Mouse (Mus musculus) midbrain, postnatal 0 days (tissue): ENCODE measurements at regions not wholly inside any gene's neighbourhood (a gene's known extent, or its start where the extent isn't known, plus 50 kb on each side); places are given as distances from the start of the nearest gene placed in this dataset.

Source experiments
- ATAC-seq: fragments of 200-750 bp; cut with Nextera tagmentation; 2 replicates; pipeline ENCODE4 v1.8.0; 2017; ENCODE audit warnings: moderate number of reproducible peaks, mild to moderate bottlenecking, moderate TSS enrichment, moderate library complexity; ENCODE audit not compliant: low FRiP score
- DNase-seq: peaks from one replicate; pipeline ENCODE4 v3.0.0-alpha.2; 2015; ENCODE audit warnings: low spot score
- H3K27ac ChIP-seq: fragments of 300-500 bp; sonication (generic); 2 replicates; pipeline ENCODE4 v1.5.1; 2014; ENCODE audit warnings: low read depth, mild to moderate bottlenecking, low read length, mixed read lengths
- H3K27me3 ChIP-seq: fragments of 300-500 bp; sonication (generic); 2 replicates; pipeline ENCODE4 v1.6.1; 2014; ENCODE audit warnings: low read length, control low read depth, mixed read lengths; ENCODE audit not compliant: insufficient read depth
- H3K36me3 ChIP-seq: fragments of 300-500 bp; sonication (generic); 2 replicates; pipeline ENCODE4 v1.6.1; 2014; ENCODE audit warnings: low read length, control low read depth, mixed read lengths; ENCODE audit not compliant: insufficient read depth
- H3K4me1 ChIP-seq: fragments of 300-500 bp; sonication (generic); 2 replicates; pipeline ENCODE4 v1.6.1; 2014; ENCODE audit warnings: mild to moderate bottlenecking, control low read depth, antibody characterized with exemption, low read length, mixed read lengths; ENCODE audit not compliant: insufficient read depth
- H3K4me2 ChIP-seq: fragments of 300-500 bp; sonication (generic); 2 replicates; pipeline ENCODE4 v1.6.1; 2014; ENCODE audit warnings: low read depth, mild to moderate bottlenecking, low read length, mixed read lengths; ENCODE audit not compliant: poor library complexity, severe bottlenecking
- H3K4me3 ChIP-seq: fragments of 300-500 bp; sonication (generic); 2 replicates; pipeline ENCODE4 v1.5.1; 2014; ENCODE audit warnings: low read depth, mild to moderate bottlenecking, low read length, moderate library complexity
- H3K9ac ChIP-seq: fragments of 300-500 bp; sonication (generic); replicated peaks from 2 replicates; pipeline ENCODE4 v1.6.1; 2014; ENCODE audit warnings: mild to moderate bottlenecking, low read length, moderate library complexity, mixed read lengths; ENCODE audit not compliant: poor library complexity, severe bottlenecking
- H3K9me3 ChIP-seq: fragments of 300-500 bp; sonication (generic); 2 replicates; pipeline ENCODE4 v1.6.1; 2016; ENCODE audit warnings: low read length, control low read depth
- CTCF ChIP-seq: IDR thresholded peaks from 2 replicates; pipeline ENCODE4 v1.5.1; 2016; ENCODE audit warnings: antibody characterized with exemption, mild to moderate bottlenecking
- WGBS: fragments of 180-500 bp; shearing (Covaris S2); extraction: QIAGEN DNeasy Blood & Tissue Kit; methylation state at CpG from one replicate; pipeline ENCODE4 v1.1.7; 2014; 5-methylcytosine and 5-hydroxymethylcytosine counted together

DNA sequence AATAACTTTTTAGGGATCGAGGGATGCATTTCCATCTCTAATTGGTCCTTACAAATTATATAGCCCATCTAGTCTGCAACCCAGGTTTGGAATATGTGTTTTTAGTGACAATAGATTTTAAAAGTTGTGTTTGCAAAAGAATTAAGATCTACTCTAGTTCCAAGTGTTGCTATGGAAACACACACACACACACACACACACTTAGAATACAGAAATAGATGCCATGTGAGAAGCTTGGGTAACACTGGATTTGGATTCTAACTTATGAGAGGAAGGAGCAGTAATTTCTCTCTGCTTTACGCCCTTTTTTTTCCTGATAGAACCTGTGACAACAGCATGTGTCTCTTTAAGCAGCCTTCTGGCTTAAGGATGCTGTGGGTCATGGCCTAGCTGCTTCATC, 297.8 kb downstream of the Etaa1 start:
- H3K4me3 ChIP-seq, result no peak overlapping the region
- H3K4me1 ChIP-seq, result no peaks in the 10 kb centered on the region
- WGBS, result 85% methylated on average over 2 of the region's 2 CpGs
- H3K9ac ChIP-seq, result no peak overlapping the region
- DNase-seq, result no peak
- TF ChIP-seq CTCF, result no peak
- no peaks in the 10 kb centered on the region for H3K36me3 ChIP-seq
- ATAC-seq, result no peak
- no peak overlapping the region for H3K27ac ChIP-seq
- no peaks in the 10 kb centered on the region for H3K27me3 ChIP-seq
- H3K9me3 ChIP-seq, result no peaks in the 10 kb centered on the region
- no peak overlapping the region for H3K4me2 ChIP-seq

GRCm38 (mm10) chr11:17657720-17658119, 296.0 kb downstream of the Etaa1 start:
- no peak for ATAC-seq
- no peak overlapping the region for H3K4me3 ChIP-seq
- no peak overlapping the region for H3K27ac ChIP-seq
- no peaks in the 10 kb centered on the region for H3K36me3 ChIP-seq
- no peaks in the 10 kb centered on the region for H3K4me1 ChIP-seq
- no peak for TF ChIP-seq CTCF
- no peaks in the 10 kb centered on the region for H3K27me3 ChIP-seq
- H3K9me3 ChIP-seq, result no peaks in the 10 kb centered on the region
- no peak overlapping the region for H3K4me2 ChIP-seq
- no peak for DNase-seq
- WGBS, result 70% methylated on average over 3 of the region's 3 CpGs
- no peak overlapping the region for H3K9ac ChIP-seq

DNA sequence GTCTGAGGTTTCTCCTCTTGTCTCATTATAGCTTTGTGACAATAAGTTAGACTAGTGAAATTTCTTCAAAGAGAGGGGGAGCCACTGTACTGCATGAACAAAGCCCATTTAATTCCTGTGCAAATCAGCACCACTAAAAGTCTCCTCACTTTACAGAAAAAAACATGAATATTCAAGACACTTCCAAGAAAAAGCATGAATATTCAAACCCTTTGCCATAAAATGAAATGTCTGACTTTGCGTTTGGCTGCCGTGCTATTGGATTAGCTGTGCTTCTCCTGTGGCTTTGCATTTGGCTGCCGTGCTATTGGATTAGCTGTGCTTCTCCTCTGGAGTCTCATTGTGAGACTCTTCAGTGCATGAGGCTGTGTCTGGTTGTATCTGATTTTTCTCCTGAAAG, 295.4 kb downstream of the Etaa1 start:
- TF ChIP-seq CTCF, result peak; percentile 52
- Histone ChIP-seq H3K9ac (no peak overlapping the region), H3K27ac (no peak overlapping the region), H3K4me1 (no peaks in the 10 kb centered on the region), H3K4me3 (no peak overlapping the region), H3K9me3 (no peaks in the 10 kb centered on the region), H3K4me2 (no peak overlapping the region), H3K36me3 (no peaks in the 10 kb centered on the region), H3K27me3 (no peaks in the 10 kb centered on the region)
- no peak for ATAC-seq
- WGBS, result 14% methylated on average over 3 of the region's 3 CpGs
- peak; percentile 34 for DNase-seq

GRCm38 (mm10) chr11:17658717-17659116, 295.0 kb downstream of the Etaa1 start:
- Histone ChIP-seq H3K4me1 (no peaks in the 10 kb centered on the region), H3K9ac (no peak overlapping the region), H3K4me2 (no peak overlapping the region), H3K9me3 (no peaks in the 10 kb centered on the region), H3K27me3 (no peaks in the 10 kb centered on the region), H3K27ac (no peak overlapping the region), H3K4me3 (no peak overlapping the region), H3K36me3 (no peaks in the 10 kb centered on the region)
- no peak for ATAC-seq
- DNase-seq, result no peak
- TF ChIP-seq CTCF, result no peak
- WGBS, result 71% methylated on average over 4 of the region's 4 CpGs

- DNase-seq, result peak; percentile 65
- no peak overlapping the region for H3K4me2 ChIP-seq
- H3K36me3 ChIP-seq, result no peaks in the 10 kb centered on the region
- 55% methylated on average over 5 of the region's 5 CpGs for WGBS
- no peaks in the 10 kb centered on the region for H3K27me3 ChIP-seq
- no peak for ATAC-seq
- no peaks in the 10 kb centered on the region for H3K4me1 ChIP-seq
- no peak for TF ChIP-seq CTCF
- H3K9me3 ChIP-seq, result no peaks in the 10 kb centered on the region
- H3K4me3 ChIP-seq, result no peak overlapping the region
- H3K9ac ChIP-seq, result no peak overlapping the region
- no peak overlapping the region for H3K27ac ChIP-seq
These were observed 289.8 kb downstream of the Etaa1 start for GRCm38 (mm10) chr11:17663893-17664292.

GRCm38 (mm10) chr11:17665624-17666552, 287.8 kb downstream of the Etaa1 start:
- 71% methylated on average over 11 of the region's 11 CpGs for WGBS
- H3K4me3 ChIP-seq, result no peak overlapping the region
- no peak for DNase-seq
- H3K27me3 ChIP-seq, result no peaks in the 10 kb centered on the region
- no peak for ATAC-seq
- H3K36me3 ChIP-seq, result no peaks in the 10 kb centered on the region
- TF ChIP-seq CTCF, result no peak
- H3K4me2 ChIP-seq, result no peak overlapping the region
- no peaks in the 10 kb centered on the region for H3K4me1 ChIP-seq
- H3K27ac ChIP-seq, result no peak overlapping the region
- H3K9me3 ChIP-seq, result no peaks in the 10 kb centered on the region
- no peak overlapping the region for H3K9ac ChIP-seq
